Mouse (Mus musculus) E14TG2a.4 (cell line): Measurements from ENCODE around the gene Zfyve28.

Source experiments
- CTCF ChIP-seq: conservative IDR thresholded peaks from 2 replicates; pipeline ENCODE4 v1.5.1; 2014; ENCODE audit warnings: low read length
- POU5F1 ChIP-seq: IDR thresholded peaks from 2 replicates; pipeline ENCODE4 v1.6.1; 2014; ENCODE audit warnings: low read length, borderline replicate concordance

DNA sequence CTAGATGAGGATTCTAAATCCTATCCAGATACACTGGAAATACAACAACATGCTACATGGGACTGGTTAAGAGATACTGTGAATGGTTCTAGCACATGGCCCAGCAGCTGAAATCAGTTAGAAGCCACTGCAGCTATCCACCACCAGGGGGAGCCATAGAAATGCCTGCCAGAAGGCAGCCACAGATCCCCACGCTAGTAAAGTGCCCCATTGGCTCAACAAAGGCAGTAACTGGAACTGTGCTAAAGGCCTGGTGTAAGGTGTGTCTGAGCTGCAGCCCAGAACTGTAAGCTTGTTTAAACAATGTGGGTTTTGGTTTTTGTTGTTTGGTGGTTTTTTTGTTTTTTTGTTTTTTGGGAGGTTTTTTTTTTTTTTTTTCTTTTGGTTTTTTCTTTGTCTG, 78.0 kb downstream of the Zfyve28 start:
- TF ChIP-seq CTCF (peak; percentile 97), POU5F1 (no peak)
